Mouse (Mus musculus) lung, embryonic 14.5 days (tissue): ENCODE measurements around the gene Nenf. TPM values are rescaled to one million over a fixed set of nuclear protein-coding genes. Genes with fewer than 3 reads are reported as not detected.

Experiments
- ATAC-seq: fragments of 200-750 bp; cut with Nextera tagmentation; 2 replicates; pipeline ENCODE4 v1.8.0; 2017; ENCODE audit warnings: mild to moderate bottlenecking, moderate TSS enrichment, moderate library complexity; ENCODE audit not compliant: insufficient read depth
- DNase-seq: peaks from one replicate; pipeline ENCODE4 v3.0.0-alpha.2; 2015
- H3K27ac ChIP-seq: fragments of 300-500 bp; sonication (generic); 2 replicates; pipeline ENCODE4 v1.5.1; 2014; ENCODE audit warnings: low read depth, mild to moderate bottlenecking, moderate library complexity
- H3K27me3 ChIP-seq: fragments of 300-500 bp; sonication (generic); 2 replicates; pipeline ENCODE4 v1.6.1; 2014; ENCODE audit warnings: low read length, control low read depth; ENCODE audit not compliant: insufficient read depth
- H3K36me3 ChIP-seq: fragments of 300-500 bp; sonication (generic); 2 replicates; pipeline ENCODE4 v1.6.1; 2014; ENCODE audit warnings: control low read depth; ENCODE audit not compliant: insufficient read depth
- H3K4me1 ChIP-seq: fragments of 300-500 bp; sonication (generic); 2 replicates; pipeline ENCODE4 v1.6.1; 2014; ENCODE audit warnings: antibody characterized with exemption, control low read depth; ENCODE audit not compliant: insufficient read depth
- H3K4me2 ChIP-seq: fragments of 300-500 bp; sonication (generic); 2 replicates; pipeline ENCODE4 v1.6.1; 2014; ENCODE audit warnings: mild to moderate bottlenecking
- H3K4me3 ChIP-seq: fragments of 300-500 bp; sonication (generic); 2 replicates; pipeline ENCODE4 v1.5.1; 2014; ENCODE audit warnings: low read depth, low read length
- H3K9ac ChIP-seq: fragments of 300-500 bp; sonication (generic); 2 replicates; pipeline ENCODE4 v1.6.1; 2014
- H3K9me3 ChIP-seq: fragments of 300-500 bp; sonication (generic); 2 replicates; pipeline ENCODE4 v1.6.1; 2016; ENCODE audit warnings: low read depth, low read length, control low read depth
- CTCF ChIP-seq: IDR thresholded peaks from 2 replicates; pipeline ENCODE4 v1.5.1; 2016; ENCODE audit warnings: antibody characterized with exemption, low read depth
- WGBS: fragments of 180-500 bp; shearing (Covaris S2); extraction: QIAGEN DNeasy Blood & Tissue Kit; methylation state at CpG from one replicate; pipeline ENCODE4 v1.1.7; 2014; 5-methylcytosine and 5-hydroxymethylcytosine counted together
- polyA plus RNA-seq: library from polyadenylated mRNA; unstranded; fragments of >200 nt; fragmentation: Nextera tagmentation; extraction: Ambion mirVana; gene quantifications from 2 replicates; pipeline ENCODE4 v1.2.1, GENCODE M21; 2014

The Nenf gene
- polyA plus RNA-seq, 1 experiment from 2014 or later, result 117 TPM

DNA sequence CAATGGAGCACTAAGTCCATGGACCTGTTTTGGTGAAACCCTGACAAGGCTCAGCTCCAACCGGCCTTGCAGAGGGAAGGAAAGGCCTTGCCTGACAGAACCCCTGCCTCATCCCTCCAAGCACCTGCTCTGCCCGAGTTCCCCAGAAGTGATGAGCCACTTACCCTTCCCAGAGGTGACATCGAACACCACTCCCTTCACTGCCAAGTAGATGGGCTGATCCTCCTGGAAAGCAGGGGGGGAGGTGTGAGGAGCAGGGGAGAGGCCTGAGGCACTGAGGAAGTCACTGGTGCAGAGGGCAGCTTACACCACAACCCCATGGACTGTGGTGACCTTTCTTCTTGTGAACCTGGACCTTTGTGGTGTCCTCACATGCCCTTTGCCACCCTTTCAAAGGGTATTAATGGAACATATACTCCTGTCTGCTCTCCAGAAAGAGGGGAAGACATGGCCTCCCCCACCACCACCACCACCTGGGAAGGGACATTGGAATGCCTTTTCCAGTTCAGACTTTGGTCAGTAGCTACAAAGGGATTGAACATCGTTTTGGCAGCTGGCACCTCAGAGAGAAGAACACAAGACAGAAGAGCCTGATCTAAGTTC lies 6.6 kb downstream of the Nenf start:
- Histone ChIP-seq H3K9me3 (no peaks in the 10 kb centered on the region), H3K36me3 (peaks cover 11% of the 10 kb centered on the region; the same call in 1 of the 2 replicates), H3K9ac (no peak overlapping the region), H3K27me3 (no peaks in the 10 kb centered on the region), H3K4me2 (no peak overlapping the region), H3K27ac (no peak overlapping the region), H3K4me1 (0 out of 2 replicates have a peak, but pooled peaks cover 3% of the 10 kb centered on the region), H3K4me3 (no peak overlapping the region)
- no peak for TF ChIP-seq CTCF
- ATAC-seq (no peak), DNase-seq (no peak)
- 68% methylated on average over 4 of the region's 4 CpGs for WGBS

DNA sequence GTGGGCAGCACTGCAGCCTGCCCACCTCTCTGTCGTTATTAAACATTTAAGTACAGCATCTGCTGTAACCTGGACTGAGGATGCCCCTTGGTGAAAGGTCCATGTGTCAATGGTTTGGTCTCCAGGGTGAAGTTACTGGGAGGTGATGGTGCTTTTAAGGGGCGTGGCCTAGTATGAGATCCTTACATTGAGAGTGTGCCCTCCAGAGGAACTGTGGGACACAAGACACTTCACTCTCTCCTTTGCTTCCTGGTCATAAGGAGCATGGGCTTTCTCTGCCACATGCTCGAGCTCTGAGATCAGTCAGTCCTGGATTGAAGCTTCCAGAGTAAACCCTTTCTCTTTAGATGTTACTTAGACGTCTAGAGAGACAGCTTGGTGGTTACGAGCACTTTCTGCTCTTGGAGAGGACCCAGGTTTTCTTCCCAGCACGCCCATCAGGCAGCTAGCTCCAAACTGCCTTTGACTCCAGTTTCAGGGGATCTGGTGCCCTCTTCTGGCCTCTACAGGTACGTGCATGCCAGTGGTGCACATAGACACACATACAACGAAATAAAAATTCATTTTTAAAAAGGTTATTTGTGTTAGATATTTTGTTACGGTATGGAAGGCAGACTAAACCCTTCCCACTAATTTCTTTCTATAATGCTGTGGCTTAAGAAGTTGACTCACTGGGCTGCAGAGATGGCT lies 10.1 kb downstream of the Nenf start:
- Histone ChIP-seq H3K4me3 (no peak overlapping the region), H3K27ac (no peak overlapping the region), H3K9ac (no peak overlapping the region), H3K27me3 (no peaks in the 10 kb centered on the region), H3K4me1 (no peaks in the 10 kb centered on the region), H3K36me3 (peaks cover 16% of the 10 kb centered on the region; the same call in 1 of the 2 replicates), H3K9me3 (no peaks in the 10 kb centered on the region), H3K4me2 (no peak overlapping the region)
- ATAC-seq, result no peak
- no peak for DNase-seq
- peak; percentile 55 for TF ChIP-seq CTCF
- WGBS, result 78% methylated on average over 9 of the region's 9 CpGs

DNA sequence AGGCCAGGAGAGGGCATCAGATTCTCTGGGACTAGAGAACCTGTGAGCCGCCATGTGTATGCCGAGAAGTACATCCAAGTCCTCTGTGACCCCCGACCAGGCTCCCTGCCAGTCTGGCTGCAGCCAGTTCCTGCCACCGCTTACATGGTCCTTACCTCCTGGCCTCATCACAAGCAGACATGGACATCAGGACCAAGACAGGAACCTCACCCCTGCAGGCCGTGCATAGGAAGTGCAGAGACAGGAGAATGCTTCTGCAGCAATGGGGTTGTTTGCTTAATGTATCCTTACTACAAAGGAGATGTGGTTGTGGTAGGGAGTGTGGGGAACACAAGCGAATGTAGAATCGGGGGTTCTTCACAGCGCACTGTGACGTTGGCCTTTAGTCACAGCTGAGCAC lies 11.7 kb downstream of the Nenf start:
- no peaks in the 10 kb centered on the region for H3K27me3 ChIP-seq
- H3K4me3 ChIP-seq, result no peak overlapping the region
- peak; percentile 31 for TF ChIP-seq CTCF
- no peak overlapping the region for H3K27ac ChIP-seq
- H3K9ac ChIP-seq, result no peak overlapping the region
- ATAC-seq (no peak), DNase-seq (no peak)
- H3K36me3 ChIP-seq, result peaks cover 14% of the 10 kb centered on the region; the same call in 1 of the 2 replicates
- no peaks in the 10 kb centered on the region for H3K4me1 ChIP-seq
- 85% methylated on average over 9 of the region's 9 CpGs for WGBS
- H3K9me3 ChIP-seq, result no peaks in the 10 kb centered on the region
- no peak overlapping the region for H3K4me2 ChIP-seq

DNA sequence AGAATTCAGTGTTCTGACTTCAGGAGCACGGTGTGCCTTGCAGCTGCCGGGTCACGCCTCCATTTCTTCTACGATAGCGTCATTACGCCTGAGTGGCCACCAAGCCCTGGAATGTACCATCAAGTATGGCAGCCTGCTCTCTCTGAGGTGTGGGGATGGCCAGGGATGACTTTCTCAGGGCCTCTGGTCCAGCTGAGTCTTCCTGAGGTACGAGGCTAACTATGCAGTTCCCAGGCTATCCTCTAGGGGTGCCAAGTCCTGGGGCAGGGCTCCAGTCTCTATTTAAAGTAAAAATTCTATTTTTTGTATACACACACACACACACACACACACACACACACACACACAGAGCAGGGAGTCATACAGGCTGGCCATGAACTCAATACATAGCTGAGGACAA lies 12.4 kb downstream of the Nenf start:
- Histone ChIP-seq H3K4me2 (no peak overlapping the region), H3K9me3 (no peaks in the 10 kb centered on the region), H3K27me3 (no peaks in the 10 kb centered on the region), H3K4me1 (no peaks in the 10 kb centered on the region), H3K36me3 (peaks cover 11% of the 10 kb centered on the region; the same call in 1 of the 2 replicates), H3K4me3 (no peak overlapping the region), H3K9ac (no peak overlapping the region), H3K27ac (no peak overlapping the region)
- ATAC-seq (no peak; the same call in 1 of the 2 replicates), DNase-seq (peak; percentile 65)
- peak; percentile 56 for TF ChIP-seq CTCF
- WGBS, result 74% methylated on average over 7 of the region's 7 CpGs

DNA sequence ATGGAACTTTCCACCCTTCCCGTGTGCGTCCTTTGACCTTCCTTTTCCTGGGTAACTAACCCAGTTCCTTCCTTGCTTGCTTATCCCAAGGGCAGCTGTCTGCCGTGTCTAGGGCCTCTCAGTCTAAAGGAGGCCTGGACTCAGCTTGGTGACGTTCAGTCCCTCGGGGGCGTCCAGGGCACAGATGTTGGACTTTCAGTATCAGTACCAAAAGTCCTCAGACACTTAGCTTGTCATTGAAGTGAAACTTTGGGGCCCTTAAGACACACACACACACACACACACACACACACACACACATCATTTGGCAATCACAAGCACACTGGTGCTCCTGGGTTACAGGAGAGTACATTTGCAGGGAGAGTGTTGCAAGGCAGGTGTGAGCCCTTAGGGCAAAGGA lies 13.8 kb downstream of the Nenf start:
- DNase-seq, result no peak
- no peaks in the 10 kb centered on the region for H3K4me1 ChIP-seq
- no peak overlapping the region for H3K4me3 ChIP-seq
- no peaks in the 10 kb centered on the region for H3K27me3 ChIP-seq
- no peak overlapping the region for H3K4me2 ChIP-seq
- H3K36me3 ChIP-seq, result peaks cover 11% of the 10 kb centered on the region; the same call in 1 of the 2 replicates
- H3K9ac ChIP-seq, result no peak overlapping the region
- no peaks in the 10 kb centered on the region for H3K9me3 ChIP-seq
- H3K27ac ChIP-seq, result no peak overlapping the region
- no peak for TF ChIP-seq CTCF
- WGBS, result 68% methylated on average over 6 of the region's 6 CpGs
- ATAC-seq, result no peak

DNA sequence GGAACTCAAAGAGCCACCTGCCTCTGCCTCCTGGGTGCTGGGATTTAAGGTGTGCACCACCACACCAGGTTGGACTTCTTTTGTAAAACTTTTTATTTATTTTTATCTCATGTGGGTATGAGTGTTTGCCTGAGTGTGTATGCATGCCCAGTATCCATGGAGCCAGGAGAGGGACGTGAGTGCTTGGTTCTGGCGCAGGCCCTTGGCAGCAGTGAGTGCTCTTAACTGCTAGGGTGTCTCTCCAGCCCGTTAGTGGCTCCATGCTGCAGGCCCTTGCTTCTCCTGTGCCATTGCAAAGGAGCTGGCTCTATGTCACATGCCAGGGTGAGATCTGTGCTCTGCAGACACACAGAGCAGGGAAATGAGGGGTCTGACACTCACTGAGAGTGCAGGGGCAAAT lies 14.3 kb downstream of the Nenf start:
- Histone ChIP-seq H3K4me2 (no peak overlapping the region), H3K9ac (no peak overlapping the region), H3K9me3 (no peaks in the 10 kb centered on the region), H3K27me3 (no peaks in the 10 kb centered on the region), H3K4me3 (no peak overlapping the region), H3K36me3 (peaks cover 11% of the 10 kb centered on the region; the same call in 1 of the 2 replicates), H3K4me1 (no peaks in the 10 kb centered on the region), H3K27ac (no peak overlapping the region)
- TF ChIP-seq CTCF, result no peak
- WGBS, result 58% methylated on average over 3 of the region's 3 CpGs
- DNase-seq (no peak), ATAC-seq (no peak)

DNA sequence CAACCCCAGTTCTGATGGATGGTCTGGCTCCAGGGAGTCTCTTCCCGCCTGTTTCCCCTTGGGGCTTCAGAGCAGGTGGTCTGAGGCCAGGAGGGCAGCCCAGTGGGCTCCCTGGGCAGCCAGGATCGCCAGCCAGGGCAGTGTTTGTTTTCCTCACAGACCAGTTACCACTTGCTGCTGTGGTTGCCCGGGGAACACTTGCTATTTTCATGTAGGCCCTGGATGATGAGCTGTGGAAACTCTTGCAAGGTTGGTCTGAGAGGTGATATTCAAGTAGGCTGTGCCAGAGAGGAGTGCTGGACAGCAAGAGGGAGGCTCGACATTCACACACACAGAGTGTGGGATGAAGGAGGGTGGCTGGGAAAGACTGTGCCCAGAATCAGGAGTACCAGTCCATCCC lies 16.1 kb downstream of the Nenf start:
- 31% methylated on average over 4 of the region's 4 CpGs for WGBS
- Histone ChIP-seq H3K4me3 (no peak overlapping the region), H3K9ac (no peak overlapping the region), H3K36me3 (peaks cover 10% of the 10 kb centered on the region; the same call in 1 of the 2 replicates), H3K9me3 (no peaks in the 10 kb centered on the region), H3K4me1 (no peaks in the 10 kb centered on the region), H3K4me2 (no peak overlapping the region), H3K27ac (no peak overlapping the region), H3K27me3 (no peaks in the 10 kb centered on the region)
- no peak for TF ChIP-seq CTCF
- DNase-seq (no peak), ATAC-seq (no peak)
